Mouse (Mus musculus) B cell, adult 67 days (primary cell): ENCODE measurements around the gene Dbt. TPM values are rescaled to one million over a fixed set of nuclear protein-coding genes. Genes with fewer than 3 reads are reported as not detected.

Experiments
- total RNA-seq, 2 experiments: library from RNA; stranded (reverse); gene quantifications; 4 replicates each; pipeline ENCODE4 v1.2.4; 2023

Gene Dbt
- total RNA-seq, result 10 to 100 TPM; 13.8 to 15.8 TPM

DNA sequence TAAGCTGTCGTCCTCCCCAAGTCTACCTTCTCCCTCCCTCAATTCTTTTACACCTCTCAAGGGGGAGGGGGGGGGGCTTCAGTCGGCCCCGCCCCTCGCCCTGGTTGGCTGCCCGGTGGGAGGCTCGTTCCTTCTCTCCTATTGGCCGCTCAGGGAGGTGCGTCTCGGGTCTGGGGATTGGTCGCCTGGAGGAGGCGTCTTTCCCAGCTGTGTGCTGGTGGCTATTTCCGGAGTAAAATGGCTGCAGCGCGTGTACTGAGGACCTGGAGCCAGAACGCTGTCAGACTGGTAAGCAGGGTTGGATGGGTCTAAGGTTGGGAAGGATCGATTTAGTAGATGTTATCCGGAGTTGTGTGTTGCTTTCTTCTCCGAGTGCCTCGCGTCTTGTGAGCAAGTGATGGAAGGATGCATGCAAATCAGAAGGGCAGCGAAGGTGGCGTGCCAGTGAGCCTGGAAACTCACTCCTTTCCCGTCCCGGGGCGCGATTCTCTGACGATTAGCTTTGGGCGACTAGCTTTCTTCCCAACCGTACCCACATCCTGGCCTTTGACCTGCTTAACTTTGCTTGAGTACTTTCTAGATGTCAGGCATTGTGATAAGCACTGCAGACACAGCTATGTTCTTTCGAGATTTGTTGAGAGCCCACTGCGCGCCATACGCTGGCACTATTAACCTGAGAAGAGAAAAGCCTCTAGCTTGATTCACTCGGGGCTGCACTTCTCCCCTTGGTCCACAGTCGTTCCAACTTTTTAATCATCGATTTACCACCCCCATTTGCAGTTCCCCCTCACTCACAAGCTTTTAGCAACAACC, at the start of gene Dbt:
Dbt (plus strand) TSS at position 167 of the 813 bp plus-strand sequence.

DNA sequence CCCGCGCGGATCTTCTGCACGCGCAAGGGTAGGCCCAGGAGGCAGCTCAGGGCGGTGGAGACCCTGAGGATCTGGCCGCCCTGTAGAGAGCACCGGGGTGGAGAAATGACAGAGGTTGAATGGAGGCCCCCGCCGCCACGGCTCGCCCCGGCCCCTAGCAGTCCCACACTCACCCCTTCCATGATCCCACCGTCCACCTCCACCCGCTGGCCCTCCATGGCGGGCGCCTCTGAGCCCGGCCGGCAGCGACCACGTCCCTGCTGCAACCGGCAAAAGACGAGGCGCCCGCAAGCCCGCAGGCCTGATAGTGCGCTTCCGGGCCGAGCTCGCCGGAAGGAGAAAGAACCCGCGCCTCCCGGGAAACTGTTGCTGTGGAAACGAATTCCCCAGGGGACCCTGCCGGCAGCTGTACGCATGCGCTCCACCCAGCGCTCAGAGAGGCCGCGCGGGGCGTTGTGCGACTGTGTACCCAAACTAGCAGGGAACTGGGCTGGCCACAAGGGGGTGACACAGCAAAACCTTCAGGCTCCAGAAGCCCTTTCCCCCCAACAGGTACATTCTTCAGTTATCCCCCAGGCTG, 5.0 kb upstream of the Dbt start, which contains the start of gene Rtca:
Rtca (minus strand) TSS at position 437 of the 580 bp plus-strand sequence.

DNA sequence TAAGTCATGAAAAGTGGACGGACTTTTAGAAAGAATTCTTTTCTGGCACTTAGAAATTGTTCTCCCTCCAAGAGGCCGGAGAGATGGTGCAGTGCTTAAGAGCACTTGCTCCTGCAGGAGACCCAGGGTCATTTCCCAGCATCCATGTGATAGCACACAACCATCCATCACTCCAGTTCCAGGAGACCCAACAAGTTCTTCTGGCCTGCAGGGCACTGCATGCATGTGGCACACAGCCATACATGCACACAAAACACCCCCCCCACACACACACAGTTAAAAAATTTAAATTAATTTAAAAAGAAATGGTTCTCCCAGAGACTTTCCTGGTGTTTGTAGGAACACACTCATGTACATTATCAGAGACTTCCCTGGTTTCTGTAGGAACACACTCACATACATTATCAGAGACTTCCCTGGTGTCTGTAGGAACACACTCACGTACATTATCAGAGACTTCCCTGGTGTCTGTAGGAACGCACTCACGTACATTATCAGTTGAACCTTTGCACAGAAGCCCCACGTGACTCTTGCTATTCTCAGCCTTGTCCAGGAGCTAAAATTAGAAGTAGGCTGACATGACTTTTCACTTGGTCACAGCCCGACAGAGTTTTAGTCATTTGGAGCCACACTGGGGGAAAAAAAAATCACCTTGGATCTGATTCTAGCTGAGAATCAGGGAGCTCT, 49.7 kb downstream of the Dbt start, which contains the start of gene Lrrc39:
Lrrc39 (plus strand) TSS at position 566 of the 687 bp plus-strand sequence.

DNA sequence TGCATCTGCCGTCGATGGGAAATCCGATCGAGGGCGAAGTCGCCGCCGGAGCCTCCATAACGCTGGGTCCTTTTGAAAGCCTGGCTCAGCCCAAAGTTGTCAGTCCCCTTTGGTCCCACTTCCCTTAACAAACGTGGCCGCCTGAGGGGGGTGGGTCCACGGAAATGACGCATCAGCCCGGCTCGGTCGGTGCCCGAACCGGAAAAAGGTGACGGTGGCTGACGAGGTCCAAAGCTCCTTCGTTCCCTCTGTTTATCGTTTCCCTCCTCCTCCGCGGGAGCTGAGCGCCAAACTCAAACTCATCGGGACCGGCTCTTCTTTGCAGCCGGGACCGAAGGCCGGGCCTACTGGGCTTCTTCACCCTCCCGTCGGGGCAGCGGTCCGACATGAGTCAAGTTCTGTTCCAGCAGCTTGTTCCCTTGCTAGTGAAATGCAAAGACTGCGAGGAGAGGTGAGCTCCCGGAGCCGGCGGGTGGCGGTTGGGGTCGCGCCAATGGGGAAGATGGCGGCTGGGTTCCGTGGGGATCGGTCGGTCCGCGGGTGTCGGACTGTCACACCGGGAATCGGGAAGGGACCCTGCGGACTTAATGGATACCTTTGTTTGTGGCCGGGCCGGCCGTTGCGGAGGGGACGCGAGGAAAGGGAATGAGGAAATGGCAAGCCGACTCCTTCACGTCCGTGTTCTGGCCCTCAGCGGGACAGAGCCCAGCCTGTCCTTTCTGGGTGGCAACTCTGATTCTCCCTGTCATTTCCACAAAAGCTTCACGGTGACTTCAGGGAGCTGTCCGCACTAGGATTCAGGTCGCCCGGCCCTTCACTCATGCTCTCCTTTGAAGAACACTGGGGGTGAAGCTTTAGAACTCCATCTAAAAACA, 82.1 kb downstream of the Dbt start, which contains the start of gene Sass6:
Sass6 (plus strand) TSS at position 255 of the 875 bp plus-strand sequence.

Other genes with a start within 250 kb of the Dbt start
- gene Cdc14a, start 89.0 kb upstream of the Dbt start, total RNA-seq, result 10 to 100 TPM; 37.7 to 41.7 TPM
- gene Rtca, start 4.9 kb upstream of the Dbt start, total RNA-seq, result 10 to 100 TPM; 24.3 to 27.9 TPM
- gene Lrrc39, start 49.9 kb downstream of the Dbt start, total RNA-seq, result not detected
- gene Sass6, start 81.9 kb downstream of the Dbt start, total RNA-seq, result 10 to 100 TPM; 12.7 to 13.7 TPM
- gene Trmt13, start 101.5 kb downstream of the Dbt start, total RNA-seq, result 10 to 100 TPM; 41.1 to 43.2 TPM
- gene Mfsd14a, start 149.6 kb downstream of the Dbt start, total RNA-seq, result 10 to 100 TPM; 81.0 to 87.4 TPM
- not detected for gene Gm43191, start 168.2 kb downstream of the Dbt start, total RNA-seq
- gene Slc35a3, start 199.8 kb downstream of the Dbt start, total RNA-seq, result 10 to 100 TPM; 22.5 to 25.0 TPM